Mouse (Mus musculus): Measurements from ENCODE around the gene Ptf1a.

- TF ChIP-seq GATA1 (IDR thresholded peaks at IDR 0.05; ENCODE audit: borderline replicate concordance, low read length): no peak
- TF ChIP-seq CTCF (IDR thresholded peaks at IDR 0.05; ENCODE audit: low read depth, low read length): no peak
- TF ChIP-seq POLR2AphosphoS5 (IDR thresholded peaks at IDR 0.05; ENCODE audit: insufficient replicate concordance, low read depth, low read length): no peak
- no peak for TF ChIP-seq GATA2 (IDR thresholded peaks at IDR 0.05; ENCODE audit: borderline replicate concordance, low read depth, low read length)
These were observed 15.5 kb upstream of the Ptf1a start for GRCm38 (mm10) chr2:19429691-19430690.
